Mouse (Mus musculus) urinary bladder, postnatal 10 days (tissue): ENCODE data around the gene Aprt.
A peak's percentile ranks its signal among the peaks of the same experiment; 100 is the strongest.

Experiments
- DNase-seq: peaks from one replicate; pipeline ENCODE4 v3.0.0; 2022; ENCODE audit warnings: low spot score

Aprt gene

DNA sequence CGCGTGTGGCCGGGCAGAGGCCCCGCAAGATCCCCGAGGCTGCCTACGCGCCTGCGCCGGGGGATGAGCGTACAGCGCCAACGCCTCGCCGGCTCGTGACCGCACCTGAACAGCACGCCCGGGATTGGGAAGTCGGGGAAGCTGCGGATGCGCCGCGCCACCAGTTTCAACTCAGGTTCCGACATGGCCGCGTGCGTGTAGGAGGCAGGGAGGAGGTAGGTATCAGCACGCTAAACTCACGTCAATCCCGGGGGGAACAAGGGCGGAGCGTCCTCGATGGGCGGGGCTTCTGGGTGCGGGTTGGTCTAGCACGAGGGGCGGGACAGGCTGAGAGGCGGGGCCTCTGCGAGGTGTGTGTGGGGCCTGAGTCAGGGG, at the start of gene Aprt:
TSS of gene Aprt (minus strand) at position 262 of the 375 bp plus-strand sequence.
- peak; percentile 73 for DNase-seq

DNA sequence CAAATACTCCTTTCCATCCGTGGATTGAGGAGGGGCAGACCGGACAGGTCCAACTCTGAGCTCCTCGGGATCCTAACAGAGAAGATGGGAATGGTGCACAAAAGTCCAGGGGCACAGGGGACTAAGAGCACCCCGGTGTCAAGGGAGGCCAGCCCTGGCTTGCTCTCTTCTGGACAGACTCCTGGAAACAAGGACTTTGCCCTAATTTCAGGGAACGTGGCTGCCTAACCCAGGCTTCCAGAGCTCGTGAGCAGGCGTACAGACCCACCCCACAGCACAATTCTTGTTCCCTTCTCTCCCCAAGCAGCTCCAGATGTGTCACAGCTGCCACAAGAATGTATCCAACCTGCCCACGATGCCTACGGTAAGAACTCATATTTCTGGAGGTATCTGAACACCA, 49.1 kb upstream of the Aprt start:
- no peak for DNase-seq

DNA sequence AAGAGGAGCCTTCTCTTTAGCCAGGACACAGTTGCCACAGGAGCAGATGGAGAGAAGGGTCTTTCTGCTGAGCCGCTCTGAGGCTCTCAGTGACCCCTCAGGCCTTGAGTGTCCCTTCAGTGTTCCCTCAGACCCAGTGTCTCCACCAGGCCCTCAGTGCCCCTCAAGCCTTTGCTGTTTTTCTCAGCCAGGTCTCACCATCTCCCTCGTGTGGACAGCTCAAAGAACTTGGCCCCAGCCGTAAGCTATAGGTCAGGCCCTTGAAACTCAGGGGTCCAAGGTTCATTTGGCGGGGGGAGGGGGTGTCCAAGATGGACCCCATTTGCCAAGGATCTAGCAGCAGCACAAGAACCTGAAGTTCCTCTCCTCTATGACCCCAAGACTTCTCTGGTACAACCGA, 47.9 kb upstream of the Aprt start:
- DNase-seq: no peak

DNA sequence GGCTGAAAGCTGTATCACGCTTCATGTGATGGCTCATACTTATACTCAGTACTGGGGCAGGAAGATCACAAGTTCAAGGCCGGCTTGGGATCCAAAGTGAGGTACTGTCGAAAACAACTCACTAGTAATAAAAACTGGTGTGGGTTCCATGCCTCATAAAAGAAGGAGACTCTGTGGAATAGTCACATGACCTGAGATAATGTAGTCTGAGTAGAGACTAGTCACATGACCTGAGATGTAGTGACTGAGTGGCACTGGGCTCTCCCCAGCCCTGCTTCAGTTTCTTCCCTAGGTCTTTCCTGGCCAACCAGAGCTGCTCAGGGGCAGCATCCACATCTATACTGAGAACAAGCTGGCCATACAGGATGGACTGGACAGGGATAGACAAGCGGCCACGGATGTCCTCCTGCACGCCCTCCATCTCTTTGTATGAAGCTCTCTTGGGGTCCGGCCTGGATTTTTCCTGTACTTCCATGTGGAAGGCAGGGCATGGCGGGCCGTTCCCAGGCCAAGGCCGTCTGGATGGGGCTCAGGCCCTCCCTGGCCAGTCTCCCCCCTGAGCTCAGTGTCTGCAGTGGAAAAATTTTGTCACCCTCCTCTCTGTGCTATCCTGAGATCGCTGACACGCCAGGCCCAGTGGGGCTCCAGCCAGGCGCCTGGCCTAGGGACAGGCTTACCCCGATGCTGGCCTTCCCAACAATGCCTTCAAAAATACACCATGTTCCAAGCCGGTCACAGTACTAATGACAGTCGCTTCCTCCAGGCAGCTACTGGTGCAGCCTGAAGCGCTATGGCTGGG, 47.3 kb upstream of the Aprt start:
- DNase-seq: no peak

DNA sequence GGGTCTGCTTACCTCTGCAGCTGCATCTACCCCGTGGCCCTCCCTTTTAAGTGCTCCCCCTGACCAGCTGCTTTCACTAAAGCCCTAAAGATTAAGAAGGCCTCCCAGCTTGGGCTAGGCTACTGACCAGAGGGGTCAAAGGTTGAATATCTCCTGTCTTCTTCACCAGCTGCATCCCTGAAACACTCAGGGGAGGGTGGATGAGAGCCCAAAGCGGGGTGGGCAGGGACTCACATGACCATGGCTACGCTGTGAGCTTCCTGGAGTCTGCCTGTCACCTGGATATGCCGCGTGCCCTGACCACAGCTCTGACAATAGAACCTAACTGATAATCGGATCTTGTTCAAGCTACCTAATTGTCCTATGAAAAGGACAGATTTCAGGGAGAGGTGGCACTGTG, 46.0 kb upstream of the Aprt start, which contains the start of gene Pabpn1l:
TSS of gene Pabpn1l (minus strand) at position 13 of the 400 bp plus-strand sequence.
- DNase-seq: no peak

DNA sequence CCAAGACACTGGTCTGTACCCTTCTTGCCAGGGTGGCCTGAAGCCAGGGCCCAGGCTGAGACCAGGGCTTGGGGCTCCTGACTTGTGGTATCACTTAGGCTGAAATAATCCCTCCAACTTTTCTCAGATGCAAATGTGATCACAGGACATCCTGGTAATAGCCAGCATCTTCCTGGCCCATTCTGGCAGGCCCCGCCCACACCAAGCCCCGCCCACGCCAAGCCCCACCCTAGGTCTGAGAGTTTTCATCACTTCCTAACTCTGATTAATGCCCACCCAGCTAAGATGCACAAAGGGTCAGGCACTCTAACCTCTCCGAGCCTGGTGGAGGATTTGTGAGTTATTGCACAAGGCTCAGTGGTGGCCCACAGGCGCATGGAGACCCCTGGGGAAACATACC, 43.7 kb upstream of the Aprt start:
- no peak for DNase-seq

DNA sequence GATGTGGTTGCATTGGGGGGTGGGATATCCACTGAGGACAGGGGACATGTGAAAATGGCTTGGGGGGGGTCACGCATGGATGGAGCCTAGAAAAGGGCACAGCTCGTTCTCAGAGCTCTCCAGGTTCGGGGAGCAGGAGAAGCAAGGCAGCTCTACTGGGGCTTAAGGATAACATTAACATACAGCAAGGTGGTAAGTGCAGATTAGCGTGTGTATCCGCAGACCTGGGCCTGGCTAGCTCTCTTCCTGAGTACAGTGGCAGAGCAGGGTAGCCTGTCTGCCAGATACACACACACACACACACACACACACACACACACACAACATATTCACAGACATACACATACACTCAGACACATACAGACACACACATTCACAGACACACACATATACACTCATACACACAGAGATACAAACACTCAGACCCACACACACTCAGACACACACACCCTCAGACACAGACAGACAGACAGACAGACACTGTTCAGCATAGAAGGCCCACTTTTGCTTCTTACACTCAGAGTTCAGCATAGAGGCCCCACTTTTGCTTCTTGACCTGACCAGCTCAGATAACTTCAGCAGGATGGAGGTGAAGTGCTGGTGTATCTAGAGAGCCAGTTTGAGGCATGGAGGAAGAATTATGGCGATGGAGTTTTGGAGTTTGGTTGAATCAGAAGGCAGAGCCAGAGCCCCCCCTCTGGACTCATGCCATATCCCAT, 42.1 kb upstream of the Aprt start:
- DNase-seq: no peak

DNA sequence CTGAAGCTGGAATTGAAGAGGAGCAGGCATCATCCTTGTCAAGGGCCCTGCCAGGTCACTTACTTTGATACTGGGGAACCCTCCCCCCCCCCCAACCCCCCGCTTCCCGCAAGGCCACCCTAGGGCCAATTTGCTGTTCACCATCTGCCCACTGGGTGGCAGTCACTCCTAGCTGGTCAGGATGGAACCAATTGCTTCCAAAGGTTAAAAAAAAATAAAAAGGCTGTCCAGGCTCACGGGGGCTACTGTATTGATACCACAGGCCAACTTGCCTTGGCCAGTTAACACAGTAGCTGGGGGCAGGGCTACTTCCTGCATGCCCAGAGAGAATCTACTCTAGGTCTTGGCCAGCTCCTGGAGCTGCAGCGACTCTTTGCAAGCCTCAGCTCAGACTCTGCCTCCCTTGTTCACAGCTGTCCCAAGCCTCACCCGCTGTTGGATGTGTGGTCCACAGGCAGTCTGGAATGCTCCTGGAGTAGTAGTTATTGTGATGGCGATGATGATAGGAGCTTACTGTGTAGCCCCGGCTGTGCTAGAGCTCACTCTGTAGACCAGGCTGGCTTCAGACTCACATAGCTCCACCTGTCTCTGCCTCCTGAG, 41.3 kb upstream of the Aprt start:
- peak; percentile 53 for DNase-seq

DNA sequence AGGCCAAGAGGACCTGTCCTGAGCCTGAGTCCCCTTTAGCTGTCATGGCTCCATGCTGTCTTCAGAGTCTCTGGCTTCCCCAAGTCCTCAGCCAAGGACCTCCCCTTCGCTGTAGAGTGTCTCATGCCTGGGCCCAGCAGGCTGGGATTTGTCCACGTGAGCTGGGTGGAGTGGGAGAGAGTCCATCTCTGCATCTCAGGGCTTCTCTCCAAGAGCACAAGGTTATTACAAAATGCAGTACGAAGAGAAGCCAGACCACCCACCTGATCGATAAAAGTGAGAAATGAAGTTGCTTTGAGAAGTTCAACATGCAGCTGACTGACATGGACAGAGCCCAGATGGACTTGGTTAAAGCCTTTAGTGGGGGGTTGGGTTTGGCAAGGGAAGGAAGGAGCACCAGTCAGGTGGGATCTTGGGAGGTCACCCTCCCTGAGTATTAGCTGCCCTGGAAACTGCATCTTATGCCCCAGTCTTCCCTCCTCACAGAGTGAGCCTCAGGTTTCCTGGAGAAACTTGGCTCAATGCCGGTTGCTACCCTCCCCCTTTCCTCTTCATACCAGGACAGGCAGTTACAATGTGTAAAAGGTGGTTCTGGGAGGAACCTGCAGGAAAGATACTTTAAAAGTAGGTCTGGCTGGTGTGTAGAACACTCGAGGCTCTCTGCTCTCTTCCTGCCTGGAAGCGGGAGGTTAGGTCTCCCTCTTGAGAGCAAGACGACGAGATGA, 39.6 kb upstream of the Aprt start:
- no peak for DNase-seq

DNA sequence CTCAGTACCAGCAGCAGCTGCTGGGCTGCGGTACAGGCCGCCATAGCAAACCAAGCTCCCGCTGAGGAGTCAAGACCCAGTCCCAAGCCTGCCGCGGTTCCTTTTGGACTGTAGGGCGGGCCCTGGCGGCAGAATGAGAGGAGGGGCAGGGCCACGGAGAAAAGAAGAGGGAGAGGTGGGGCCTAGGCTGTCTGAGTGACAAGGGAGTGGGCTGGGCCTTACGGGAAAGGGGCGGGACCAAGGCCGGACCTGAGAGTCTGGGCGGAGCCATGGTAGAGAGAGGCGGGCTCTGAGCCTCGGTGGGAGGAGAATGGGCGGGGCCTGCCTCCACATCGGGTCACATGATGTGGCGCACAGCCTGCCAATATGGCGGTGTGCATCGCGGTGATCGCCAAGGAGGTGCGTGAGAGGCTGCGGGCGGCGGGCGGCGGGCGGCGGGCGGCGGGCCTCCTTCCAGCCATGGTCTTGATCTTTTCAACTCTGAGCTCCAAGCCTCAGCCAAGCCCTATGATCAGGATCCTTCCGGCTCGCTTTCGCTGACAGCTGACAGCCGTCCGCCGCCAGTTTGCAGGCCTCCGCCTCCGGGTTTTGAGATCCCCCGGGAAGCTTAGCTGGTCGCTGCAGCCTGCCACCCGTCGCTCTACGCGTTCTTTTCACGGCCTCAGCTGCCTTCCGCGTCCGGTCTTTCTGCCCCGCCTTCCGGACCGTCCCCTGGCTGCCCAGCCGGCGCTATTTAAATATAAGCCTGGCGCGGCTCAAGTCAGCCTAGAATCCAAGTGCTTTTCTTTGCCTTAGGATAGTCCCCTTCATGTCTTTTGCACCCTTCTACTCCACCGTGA, 34.8 kb upstream of the Aprt start, which contains the start of the genes Galns and Trappc2l:
TSS of gene Galns (minus strand) at position 169 of the 839 bp plus-strand sequence.
TSS of gene Trappc2l (plus strand) at position 346 of the 839 bp plus-strand sequence.
- peak; percentile 83 for DNase-seq

DNA sequence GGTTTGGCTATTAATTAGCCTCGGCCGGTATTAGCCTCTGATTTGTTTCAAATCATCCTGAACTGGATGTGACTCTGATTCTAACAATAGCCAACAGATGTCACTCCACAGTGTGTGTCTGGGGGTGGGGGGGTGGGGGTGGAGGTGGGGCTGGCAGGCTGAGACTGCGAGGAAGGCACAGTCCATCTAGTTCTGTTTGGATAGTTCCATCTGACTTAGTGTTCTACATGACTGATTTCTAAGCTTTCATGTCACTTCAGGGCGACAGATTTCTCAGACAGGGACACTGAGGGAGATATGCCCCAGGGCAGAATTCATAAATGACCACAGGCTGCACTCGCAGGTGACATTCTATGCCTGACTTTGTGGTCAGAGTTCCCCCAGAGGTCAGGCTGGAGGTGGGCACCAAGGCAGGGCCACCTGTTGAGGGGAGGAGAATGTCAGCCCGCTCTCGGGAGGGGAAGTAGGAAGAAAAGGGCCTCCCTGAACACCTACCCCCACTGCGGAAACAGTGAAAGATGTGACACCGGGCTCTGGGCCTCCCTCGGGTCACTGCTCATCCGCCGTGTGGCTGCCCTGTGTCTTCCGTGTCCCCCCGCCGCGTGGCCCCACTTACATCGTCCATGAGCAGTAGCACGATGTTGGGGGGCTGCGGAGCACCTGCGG, 34.0 kb upstream of the Aprt start:
- no peak for DNase-seq

DNA sequence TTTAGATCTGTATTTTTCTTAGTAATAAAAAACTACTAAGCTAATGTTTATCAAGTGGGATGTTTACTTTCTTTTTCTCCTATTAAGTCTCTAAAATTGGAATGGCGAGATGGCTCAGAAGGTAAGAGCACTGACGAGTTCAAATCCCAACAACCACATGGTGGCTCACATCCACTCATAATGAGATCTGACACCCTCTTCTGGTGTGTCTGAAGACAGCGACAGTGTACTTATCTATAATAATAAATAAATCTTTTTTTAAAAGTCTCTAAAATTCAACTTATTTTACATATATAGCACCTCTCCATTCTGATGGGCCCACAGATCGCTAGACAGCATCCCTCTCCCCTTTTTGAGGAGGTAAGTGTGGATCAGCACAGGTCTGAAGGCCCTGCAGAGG, 33.5 kb upstream of the Aprt start:
- DNase-seq: no peak

DNA sequence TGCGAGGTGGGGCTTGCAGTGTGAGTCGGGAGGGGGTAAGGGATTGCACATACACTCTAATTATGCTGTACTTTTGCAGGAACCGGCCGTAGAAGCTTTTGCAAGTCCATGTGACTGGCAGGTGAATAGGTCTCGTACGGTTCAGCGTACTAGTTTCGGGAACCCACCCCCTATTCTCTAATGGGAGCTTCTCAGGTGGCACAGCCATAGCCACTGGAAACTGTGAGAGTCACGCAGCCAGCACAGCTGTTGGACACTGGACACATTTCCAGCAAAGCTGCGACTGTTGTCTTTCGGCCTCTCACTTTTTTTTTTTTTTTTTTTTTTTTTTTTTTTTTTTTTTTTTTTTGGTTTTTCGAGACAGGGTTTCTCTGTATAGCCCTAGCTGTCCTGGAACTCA, 30.1 kb upstream of the Aprt start:
- DNase-seq: no peak

DNA sequence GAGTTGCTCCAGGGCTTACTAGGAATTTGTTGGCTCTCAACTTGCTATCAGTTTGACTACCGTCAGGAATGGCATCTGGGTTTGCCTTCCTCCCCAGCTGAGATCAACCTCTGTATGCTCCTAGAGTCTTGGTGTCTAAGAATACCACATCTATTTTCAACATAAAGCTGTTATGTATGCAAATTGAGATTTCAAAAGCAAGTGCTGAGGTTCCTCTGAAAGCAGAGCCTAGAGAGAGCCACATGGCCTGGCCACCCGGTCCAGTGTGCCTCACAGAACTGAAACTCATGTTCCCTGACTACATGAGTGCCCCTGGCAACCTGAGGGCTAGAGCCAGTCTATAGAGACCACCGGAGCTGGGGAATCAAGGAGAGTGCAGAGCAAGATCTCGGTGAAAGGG, 28.7 kb upstream of the Aprt start:
- DNase-seq: no peak

DNA sequence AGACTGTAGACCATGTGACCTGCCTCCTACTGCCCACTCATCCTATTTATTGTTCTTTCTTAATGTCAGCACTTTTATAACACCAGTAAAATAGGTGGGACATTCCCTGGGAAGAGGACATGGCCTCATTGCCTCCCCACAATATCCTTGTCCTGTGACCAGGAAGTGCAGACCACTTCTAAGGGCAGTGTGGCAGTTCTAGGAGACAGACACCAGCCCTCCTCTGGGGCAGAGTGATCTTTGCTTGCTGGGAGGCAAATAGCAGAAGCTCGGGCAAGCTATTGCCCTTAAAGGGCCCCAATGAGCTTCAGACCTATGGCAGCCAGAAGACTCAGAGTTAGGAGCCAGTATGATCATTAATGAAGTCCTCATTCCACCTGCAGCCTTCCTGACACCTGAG, 27.9 kb upstream of the Aprt start:
- no peak for DNase-seq

DNA sequence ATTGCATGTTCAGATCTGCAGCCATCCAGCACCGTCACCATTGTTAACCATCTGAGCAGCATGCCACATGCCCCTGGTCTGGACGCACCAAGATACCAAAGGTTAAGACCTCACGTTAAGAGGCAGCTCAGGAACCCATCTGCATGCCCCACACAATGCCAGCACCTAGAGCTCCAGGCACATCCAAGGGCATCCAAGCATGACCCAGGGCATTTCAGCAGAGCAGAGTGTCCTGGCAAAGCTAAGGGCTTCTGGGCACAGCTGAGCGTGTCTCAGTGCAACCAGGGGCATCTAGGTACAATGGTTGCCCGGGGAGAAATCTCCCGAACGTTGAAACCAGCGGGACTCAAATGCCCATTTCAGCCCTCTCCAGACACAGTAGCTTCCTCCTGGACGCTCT, 24.0 kb upstream of the Aprt start:
- no peak for DNase-seq

DNA sequence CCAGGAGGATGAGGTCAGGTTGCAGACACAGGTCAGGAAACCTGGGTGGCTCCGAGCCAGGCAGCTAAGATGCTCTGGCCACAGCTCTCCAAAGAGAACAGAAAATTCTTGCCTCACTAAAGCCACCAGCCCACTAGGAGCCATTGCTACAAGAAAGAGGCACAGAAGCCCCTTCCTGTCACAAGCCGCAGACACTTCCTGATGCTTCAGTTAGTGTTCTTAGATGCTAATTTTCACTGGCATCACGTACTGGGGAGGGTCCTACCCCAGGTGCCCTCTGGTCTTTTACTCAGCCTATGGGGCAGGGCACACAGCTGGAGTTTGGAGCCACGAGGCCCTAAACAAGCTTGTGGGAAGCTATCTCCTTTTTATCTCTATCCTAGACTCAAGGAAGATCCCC, 19.3 kb upstream of the Aprt start:
- DNase-seq: no peak

DNA sequence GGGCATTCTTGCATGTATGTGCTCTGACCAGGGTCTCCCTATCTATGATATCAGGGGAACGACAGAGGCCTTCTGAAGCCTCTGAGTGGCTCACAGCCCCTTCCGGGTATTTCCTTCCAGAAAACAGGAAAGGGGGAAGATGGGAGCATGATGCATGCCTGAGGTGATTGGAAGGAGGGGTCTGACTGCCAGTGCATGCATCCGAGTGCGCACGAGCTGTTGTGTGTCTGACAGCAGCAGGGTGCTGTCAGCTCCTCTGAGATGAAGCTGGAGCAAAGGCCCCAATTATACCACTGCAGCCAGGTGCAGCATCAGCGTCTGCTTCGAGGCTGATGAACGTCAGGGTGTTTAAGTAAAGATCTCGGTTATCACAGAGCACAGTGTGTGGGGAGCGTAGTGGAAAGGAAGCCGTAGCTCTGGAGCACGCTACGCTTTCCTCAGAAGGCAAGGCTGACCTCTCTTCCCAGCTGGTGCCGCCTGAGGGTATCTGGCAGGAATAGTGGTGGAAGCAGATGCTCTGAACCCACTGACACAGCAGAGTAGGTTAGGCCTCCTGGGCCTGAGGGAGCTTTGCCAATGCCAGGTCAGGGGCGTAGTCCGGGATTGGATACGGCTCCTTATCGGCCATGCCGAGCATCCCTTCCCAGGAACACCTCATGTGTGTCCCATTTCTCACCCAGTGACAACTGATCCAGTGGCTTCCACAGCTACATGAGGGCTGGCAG, 17.2 kb upstream of the Aprt start:
- DNase-seq: no peak

DNA sequence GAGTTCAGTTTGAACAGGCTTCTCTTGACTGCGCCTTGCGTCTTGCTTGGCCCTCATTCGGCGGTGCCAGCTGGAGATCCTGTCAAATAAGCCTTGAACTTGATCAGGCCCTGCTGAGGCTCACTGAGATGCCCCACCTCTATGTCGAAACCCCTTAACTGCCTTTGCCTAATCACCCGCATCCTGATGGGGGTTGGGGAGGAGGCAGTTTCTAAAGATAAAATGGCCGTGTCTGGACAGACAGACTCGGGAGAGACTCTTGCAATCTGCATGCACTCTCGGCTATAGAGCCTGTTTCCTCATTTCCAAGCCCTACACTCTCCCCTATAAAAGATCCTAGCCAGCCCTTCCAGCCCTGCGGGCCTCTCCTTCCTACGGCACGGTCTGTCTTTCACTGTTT, 16.5 kb upstream of the Aprt start:
- no peak for DNase-seq

DNA sequence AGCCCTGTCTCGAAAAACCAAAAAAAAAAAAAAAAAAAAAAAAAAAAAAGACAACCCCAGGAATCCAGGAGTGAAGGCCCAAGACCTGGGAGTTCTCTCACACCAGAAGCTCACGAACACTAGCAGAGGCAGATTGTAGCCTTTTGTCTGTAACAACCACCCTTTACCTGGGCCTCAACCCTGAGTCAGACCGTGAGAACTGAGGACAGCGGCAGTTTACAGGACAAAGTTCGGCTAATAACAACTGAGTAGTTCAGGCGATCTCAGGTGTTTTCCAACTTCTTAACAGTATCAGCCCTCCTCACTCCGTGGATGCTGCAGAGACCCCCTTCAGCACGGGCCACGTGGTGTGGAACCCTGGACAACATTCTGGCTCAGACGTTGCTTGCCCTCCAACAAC, 10.0 kb upstream of the Aprt start:
- DNase-seq: no peak
